Mouse (Mus musculus): ENCODE results near the gene Cxcr3. TPM values are rescaled to one million over a fixed set of nuclear protein-coding genes. Genes with fewer than 3 reads are reported as not detected.

Gene Cxcr3
- polyA plus RNA-seq, 1 experiment, result not detected

- no peak overlapping the region for H3K4me2 ChIP-seq (ENCODE audit: low read depth)
- H3ac ChIP-seq (ENCODE audit: control insufficient read depth, insufficient read length), result no peak overlapping the region
- TF ChIP-seq TCF12 (IDR thresholded peaks at IDR 0.05; ENCODE audit: insufficient read depth, poor library complexity, severe bottlenecking), result no peak
- no peak for TF ChIP-seq SRF (IDR thresholded peaks at IDR 0.05; ENCODE audit: control insufficient read depth, insufficient read length, low read depth)
- no peak for TF ChIP-seq REST (IDR thresholded peaks at IDR 0.05; ENCODE audit: insufficient read depth, insufficient read length)
- no peak for TF ChIP-seq MAX (IDR thresholded peaks at IDR 0.05; ENCODE audit: low read depth)
- no peak for TF ChIP-seq USF1 (IDR thresholded peaks at IDR 0.05; ENCODE audit: low read depth)
- no peak for TF ChIP-seq MYOD1 (IDR thresholded peaks at IDR 0.05; ENCODE audit: control insufficient read depth in 1 of 3, insufficient read length in 2 of 3, low read depth in 2 of 3)
- TF ChIP-seq MYOG (IDR thresholded peaks at IDR 0.05; ENCODE audit: control insufficient read depth in 1 of 3, insufficient read depth in 1 of 3, insufficient read length in 2 of 3, low read depth in 2 of 3), result no peak
- no peak for TF ChIP-seq POLR2AphosphoS2 (IDR thresholded peaks at IDR 0.05; ENCODE audit: insufficient read length, low read depth)
- no peak for TF ChIP-seq POLR2A (IDR thresholded peaks at IDR 0.05; ENCODE audit: insufficient read length, low read depth)
- TF ChIP-seq E2F4 (IDR thresholded peaks at IDR 0.05; ENCODE audit: insufficient read depth), result no peak
- no peak for TF ChIP-seq CEBPB (IDR thresholded peaks at IDR 0.05; ENCODE audit: insufficient read depth, poor library complexity, severe bottlenecking)
- TF ChIP-seq TCF3 (IDR thresholded peaks at IDR 0.05; ENCODE audit: insufficient read length, low read depth), result no peak
- H3K36me3 ChIP-seq (ENCODE audit: control insufficient read depth, insufficient read depth), result no peaks in the 10 kb centered on the region
- no peaks in the 10 kb centered on the region for H3K27me3 ChIP-seq (ENCODE audit: control insufficient read depth, insufficient read depth, insufficient read length)
- H3K4me3 ChIP-seq, result no peak overlapping the region
- no peaks in the 10 kb centered on the region for H3K79me2 ChIP-seq (ENCODE audit: control insufficient read depth, insufficient read depth)
Measured at GRCm38 (mm10) chrX:101720401-101720800, 13.7 kb downstream of the Cxcr3 start.

DNA sequence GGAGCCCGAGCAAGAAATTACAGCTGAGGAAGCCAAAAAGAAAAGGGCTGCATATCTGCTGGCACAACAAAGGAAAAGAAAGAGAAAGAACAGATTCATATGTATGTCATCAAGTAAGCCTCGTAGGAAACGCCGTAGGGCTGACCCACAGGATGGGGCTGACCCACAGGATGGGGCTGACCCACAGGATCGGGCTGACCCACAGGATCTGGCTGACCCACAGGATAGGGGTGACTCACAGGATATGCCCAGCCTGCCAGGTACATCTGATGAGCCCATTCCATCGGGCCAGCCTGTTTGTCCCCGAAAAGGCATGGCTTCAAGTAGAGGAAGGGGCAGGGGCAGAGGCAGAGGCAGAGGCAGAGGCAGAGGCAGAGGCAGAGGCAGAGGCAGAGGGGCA is 29.0 kb downstream of the Cxcr3 start:
- Histone ChIP-seq H3ac (ENCODE audit: control insufficient read depth, insufficient read length) (no peak overlapping the region), H3K36me3 (ENCODE audit: control insufficient read depth, insufficient read depth) (no peaks in the 10 kb centered on the region), H3K79me2 (ENCODE audit: control insufficient read depth, insufficient read depth) (no peaks in the 10 kb centered on the region), H3K4me3 (no peak overlapping the region), H3K4me2 (ENCODE audit: low read depth) (no peak overlapping the region), H3K27me3 (ENCODE audit: control insufficient read depth, insufficient read depth, insufficient read length) (no peaks in the 10 kb centered on the region)
- TF ChIP-seq MAX (IDR thresholded peaks at IDR 0.05; ENCODE audit: low read depth) (no peak), E2F4 (IDR thresholded peaks at IDR 0.05; ENCODE audit: insufficient read depth) (no peak), MYOG (IDR thresholded peaks at IDR 0.05; ENCODE audit: control insufficient read depth in 1 of 3, insufficient read depth in 1 of 3, insufficient read length in 2 of 3, low read depth in 2 of 3) (no peak), REST (IDR thresholded peaks at IDR 0.05; ENCODE audit: insufficient read depth, insufficient read length) (no peak), TCF12 (IDR thresholded peaks at IDR 0.05; ENCODE audit: insufficient read depth, poor library complexity, severe bottlenecking) (no peak), TCF3 (IDR thresholded peaks at IDR 0.05; ENCODE audit: insufficient read length, low read depth) (no peak), CEBPB (IDR thresholded peaks at IDR 0.05; ENCODE audit: insufficient read depth, poor library complexity, severe bottlenecking) (no peak), MYOD1 (IDR thresholded peaks at IDR 0.05; ENCODE audit: control insufficient read depth in 1 of 3, insufficient read length in 2 of 3, low read depth in 2 of 3) (no peak)

GRCm38 (mm10) chrX:101698232-101698631 is 35.8 kb downstream of the Cxcr3 start:
- Histone ChIP-seq H3K4me2 (ENCODE audit: low read depth) (no peak overlapping the region), H3K36me3 (ENCODE audit: control insufficient read depth, insufficient read depth) (no peaks in the 10 kb centered on the region), H3ac (ENCODE audit: control insufficient read depth, insufficient read length) (no peak overlapping the region), H3K27me3 (ENCODE audit: control insufficient read depth, insufficient read depth, insufficient read length) (no peaks in the 10 kb centered on the region), H3K4me3 (no peak overlapping the region), H3K79me2 (ENCODE audit: control insufficient read depth, insufficient read depth) (no peaks in the 10 kb centered on the region)
- no peak for TF ChIP-seq E2F4 (IDR thresholded peaks at IDR 0.05; ENCODE audit: insufficient read depth)
- TF ChIP-seq POLR2A (IDR thresholded peaks at IDR 0.05; ENCODE audit: insufficient read length, low read depth), result no peak

DNA sequence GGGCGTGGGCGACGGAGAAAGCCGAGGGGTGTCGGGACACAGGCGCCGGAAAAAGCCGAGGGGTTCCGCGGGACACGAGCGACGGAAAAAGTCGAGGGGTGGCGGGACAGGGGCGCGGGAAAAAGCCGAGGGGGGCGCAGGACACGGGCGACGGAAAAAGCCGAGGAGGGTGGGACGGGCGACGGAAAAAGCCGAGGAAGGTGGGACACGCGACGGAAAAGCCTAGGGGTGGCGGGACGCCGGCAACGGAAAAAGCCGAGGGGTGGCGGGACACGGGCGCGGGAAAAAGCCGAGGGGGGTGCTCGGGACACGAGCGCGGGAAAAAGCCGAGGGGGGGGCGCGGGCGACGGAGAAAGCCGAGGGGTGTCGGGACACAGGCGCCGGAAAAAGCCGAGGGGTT is 36.5 kb downstream of the Cxcr3 start:
- Histone ChIP-seq H3ac (ENCODE audit: control insufficient read depth, insufficient read length) (no peak overlapping the region), H3K4me3 (no peak overlapping the region), H3K79me2 (ENCODE audit: control insufficient read depth, insufficient read depth) (no peaks in the 10 kb centered on the region), H3K4me2 (ENCODE audit: low read depth) (no peak overlapping the region), H3K36me3 (ENCODE audit: control insufficient read depth, insufficient read depth) (no peaks in the 10 kb centered on the region), H3K27me3 (ENCODE audit: control insufficient read depth, insufficient read depth, insufficient read length) (no peaks in the 10 kb centered on the region)
- TF ChIP-seq POLR2AphosphoS2 (IDR thresholded peaks at IDR 0.05; ENCODE audit: insufficient read length, low read depth) (no peak), USF1 (IDR thresholded peaks at IDR 0.05; ENCODE audit: low read depth) (no peak), REST (IDR thresholded peaks at IDR 0.05; ENCODE audit: insufficient read depth, insufficient read length) (no peak), POLR2A (IDR thresholded peaks at IDR 0.05; ENCODE audit: insufficient read length, low read depth) (no peak), TCF12 (IDR thresholded peaks at IDR 0.05; ENCODE audit: insufficient read depth, poor library complexity, severe bottlenecking) (no peak), MAX (IDR thresholded peaks at IDR 0.05; ENCODE audit: low read depth) (no peak), TCF3 (IDR thresholded peaks at IDR 0.05; ENCODE audit: insufficient read length, low read depth) (no peak), E2F4 (IDR thresholded peaks at IDR 0.05; ENCODE audit: insufficient read depth) (no peak), CEBPB (IDR thresholded peaks at IDR 0.05; ENCODE audit: insufficient read depth, poor library complexity, severe bottlenecking) (no peak), SRF (IDR thresholded peaks at IDR 0.05; ENCODE audit: control insufficient read depth, insufficient read length, low read depth) (no peak)

- H3K36me3 ChIP-seq (ENCODE audit: control insufficient read depth, insufficient read depth), result no peaks in the 10 kb centered on the region
- no peaks in the 10 kb centered on the region for H3K27me3 ChIP-seq (ENCODE audit: control insufficient read depth, insufficient read depth, insufficient read length)
- no peaks in the 10 kb centered on the region for H3K79me2 ChIP-seq (ENCODE audit: control insufficient read depth, insufficient read depth)
- no peak overlapping the region for H3ac ChIP-seq (ENCODE audit: control insufficient read depth, insufficient read length)
- no peak overlapping the region for H3K4me2 ChIP-seq (ENCODE audit: low read depth)
- TF ChIP-seq MAX (IDR thresholded peaks at IDR 0.05; ENCODE audit: low read depth) (no peak), SRF (IDR thresholded peaks at IDR 0.05; ENCODE audit: control insufficient read depth, insufficient read length, low read depth) (no peak), MYOG (IDR thresholded peaks at IDR 0.05; ENCODE audit: control insufficient read depth in 1 of 3, insufficient read depth in 1 of 3, insufficient read length in 2 of 3, low read depth in 2 of 3) (no peak), REST (IDR thresholded peaks at IDR 0.05; ENCODE audit: insufficient read depth, insufficient read length) (no peak), TCF12 (IDR thresholded peaks at IDR 0.05; ENCODE audit: insufficient read depth, poor library complexity, severe bottlenecking) (no peak), TCF3 (IDR thresholded peaks at IDR 0.05; ENCODE audit: insufficient read length, low read depth) (no peak), MYOD1 (IDR thresholded peaks at IDR 0.05; ENCODE audit: control insufficient read depth in 1 of 3, insufficient read length in 2 of 3, low read depth in 2 of 3) (no peak), USF1 (IDR thresholded peaks at IDR 0.05; ENCODE audit: low read depth) (no peak), CEBPB (IDR thresholded peaks at IDR 0.05; ENCODE audit: insufficient read depth, poor library complexity, severe bottlenecking) (no peak), POLR2A (IDR thresholded peaks at IDR 0.05; ENCODE audit: insufficient read length, low read depth) (no peak), POLR2AphosphoS2 (IDR thresholded peaks at IDR 0.05; ENCODE audit: insufficient read length, low read depth) (no peak), E2F4 (IDR thresholded peaks at IDR 0.05; ENCODE audit: insufficient read depth) (no peak)
- H3K4me3 ChIP-seq, result no peak overlapping the region
Measured at GRCm38 (mm10) chrX:101695686-101696085, 38.4 kb downstream of the Cxcr3 start.

Other genes starting within 250 kb of the Cxcr3 start
- 7.9 TPM for gene Taf1, start 201.5 kb downstream of the Cxcr3 start, polyA plus RNA-seq (2012; fragmentation: generic; extraction: Trizol)
- 33.5 TPM for gene Ogt, start 94.2 kb downstream of the Cxcr3 start, polyA plus RNA-seq (2012; fragmentation: generic; extraction: Trizol)
- not detected for gene Gm4779, start 60.2 kb upstream of the Cxcr3 start, polyA plus RNA-seq (2012; fragmentation: generic; extraction: Trizol)
- not detected for gene 8030474K03Rik, start 60.4 kb upstream of the Cxcr3 start, polyA plus RNA-seq (2012; fragmentation: generic; extraction: Trizol)
- 0.25 TPM for gene Nhsl2, start 115.1 kb upstream of the Cxcr3 start, polyA plus RNA-seq (2012; fragmentation: generic; extraction: Trizol)